Mouse (Mus musculus): ENCODE measurements around the gene Rgsl1. TPM values are rescaled to one million over a fixed set of nuclear protein-coding genes. Genes with fewer than 3 reads are reported as not detected.
"Not testable (repeated sequence)": the region's sequence is repeated elsewhere in the genome, so short reads cannot be mapped to it uniquely, and the experiment has no call there.

The Rgsl1 gene
- under 1 TPM; 0.57 to 0.71 TPM for total RNA-seq (2021)
- long read RNA-seq: 0 reads

- DNase-seq (ENCODE audit: low spot score in 2 of 2): no peak
Observed at GRCm38 (mm10) chr1:153844042-153844441, at the start of gene Rgsl1. TSS of gene Rgsl1 (minus strand) at chr1:153844142.

- no peak for DNase-seq (ENCODE audit: low spot score in 2 of 2)
Observed at GRCm38 (mm10) chr1:153891442-153891841, 47.5 kb upstream of the Rgsl1 start, which contains the start of gene Teddm1a. TSS of gene Teddm1a (plus strand) at chr1:153891742.

- DNase-seq (ENCODE audit: low spot score in 2 of 2): no peak
Observed at GRCm38 (mm10) chr1:153890121-153890520, 46.2 kb upstream of the Rgsl1 start.

GRCm38 (mm10) chr1:153886024-153886633 is 42.2 kb upstream of the Rgsl1 start:
- DNase-seq (ENCODE audit: low spot score in 2 of 2): no peak

DNA sequence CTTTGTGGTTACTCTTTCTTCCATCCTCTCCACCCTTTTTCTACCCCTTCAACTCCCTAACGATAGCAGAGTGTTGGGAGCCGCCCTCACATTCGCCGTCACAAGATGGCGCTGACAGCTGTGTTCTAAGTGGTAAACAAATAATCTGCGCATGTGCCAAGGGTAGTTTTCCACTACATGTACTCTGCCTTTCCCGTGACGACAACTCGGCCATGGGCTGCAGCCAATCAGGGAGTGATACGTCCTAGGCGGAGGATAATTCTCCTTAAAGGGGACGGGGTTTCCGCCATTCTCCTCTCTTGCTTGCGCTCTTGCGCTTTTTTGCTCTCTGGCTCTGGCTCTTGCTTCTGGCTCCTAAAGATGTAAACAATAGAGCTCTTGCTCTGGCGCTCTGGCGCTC is 36.4 kb upstream of the Rgsl1 start:
- not testable (repeated sequence) for DNase-seq (ENCODE audit: low spot score in 2 of 2)

DNA sequence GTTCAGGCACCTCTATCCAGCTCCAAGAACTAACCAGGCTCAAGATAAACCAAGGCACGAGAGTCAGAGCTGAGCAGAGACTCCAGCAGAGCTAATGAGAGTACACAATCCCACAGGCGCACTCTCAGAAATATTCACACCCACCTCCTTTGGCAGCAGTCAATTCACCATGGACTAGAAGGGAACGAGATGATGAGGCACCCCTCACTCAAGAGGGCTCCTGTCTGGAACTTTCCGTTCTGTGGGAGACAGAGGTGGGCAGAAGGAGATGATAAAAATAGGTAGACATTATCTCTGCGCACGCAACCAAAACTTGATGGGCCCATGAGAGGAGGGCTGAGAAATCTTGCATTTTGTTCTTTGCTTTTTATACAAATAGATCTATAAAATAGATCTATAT is 30.1 kb upstream of the Rgsl1 start, which contains the start of gene Teddm1b:
Gene Teddm1b, plus strand, starts transcription at position 301 of the 400 bp plus-strand sequence.
- no peak for DNase-seq (ENCODE audit: low spot score in 2 of 2)

DNA sequence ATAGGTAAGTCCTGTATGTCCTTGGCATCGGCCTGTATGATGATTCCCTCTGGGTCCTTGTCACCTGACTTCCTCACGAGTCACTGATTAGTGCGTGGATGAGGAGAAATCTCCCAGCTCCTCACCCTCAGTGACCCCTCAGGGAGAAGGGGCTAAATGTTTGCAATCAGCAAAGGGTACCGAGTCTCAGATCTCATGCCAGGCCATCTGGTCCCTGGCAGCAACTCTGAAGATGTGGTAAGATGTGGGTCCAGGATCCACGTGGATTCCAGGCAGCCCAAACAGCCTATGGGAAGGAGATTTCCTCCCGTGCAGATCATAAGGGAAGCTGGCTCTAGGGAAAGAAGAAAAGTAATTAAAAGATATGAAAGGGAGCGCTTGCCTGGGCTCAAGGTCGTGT is 12.0 kb upstream of the Rgsl1 start:
- no peak for DNase-seq (ENCODE audit: low spot score in 2 of 2)

GRCm38 (mm10) chr1:153852696-153853095 is 8.8 kb upstream of the Rgsl1 start:
- DNase-seq (ENCODE audit: low spot score in 2 of 2): not testable (repeated sequence)

GRCm38 (mm10) chr1:153846867-153847266 is 2.9 kb upstream of the Rgsl1 start:
- peak; percentile 12 to 18 for DNase-seq (ENCODE audit: low spot score in 2 of 2)

- no peak for DNase-seq (ENCODE audit: low spot score in 2 of 2)
Observed at GRCm38 (mm10) chr1:153846420-153846819, 2.5 kb upstream of the Rgsl1 start.

DNA sequence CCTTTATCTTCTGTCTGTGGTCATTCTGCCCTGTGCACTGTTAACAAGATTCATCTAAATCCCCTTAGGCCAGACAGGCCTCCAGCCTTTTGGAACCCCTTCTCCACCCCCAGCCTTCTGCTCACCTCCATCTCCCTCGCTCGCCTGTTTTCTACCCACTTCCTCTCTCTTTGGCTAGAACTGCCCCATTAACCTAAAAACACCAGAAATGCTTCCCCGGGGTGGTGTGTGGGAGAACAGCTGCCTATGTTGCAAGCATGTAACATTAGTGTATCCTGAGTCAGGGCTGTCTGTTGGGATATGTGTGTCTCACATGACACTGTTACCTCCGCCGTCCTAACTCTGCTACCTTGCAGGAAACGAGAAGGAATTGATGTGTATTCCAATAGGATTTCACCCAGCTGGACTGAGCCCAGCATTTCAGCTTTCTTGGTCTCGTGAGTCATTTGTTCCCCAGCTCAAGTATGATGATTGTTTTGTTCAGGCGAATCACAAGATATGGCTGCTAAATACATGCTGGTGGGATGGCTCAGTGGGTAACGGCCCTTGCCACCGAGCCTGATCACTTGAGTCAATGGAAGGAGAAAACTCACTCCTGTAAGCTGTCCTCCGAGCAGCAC is 1.7 kb downstream of the Rgsl1 start:
- DNase-seq (ENCODE audit: low spot score in 2 of 2): no peak

DNA sequence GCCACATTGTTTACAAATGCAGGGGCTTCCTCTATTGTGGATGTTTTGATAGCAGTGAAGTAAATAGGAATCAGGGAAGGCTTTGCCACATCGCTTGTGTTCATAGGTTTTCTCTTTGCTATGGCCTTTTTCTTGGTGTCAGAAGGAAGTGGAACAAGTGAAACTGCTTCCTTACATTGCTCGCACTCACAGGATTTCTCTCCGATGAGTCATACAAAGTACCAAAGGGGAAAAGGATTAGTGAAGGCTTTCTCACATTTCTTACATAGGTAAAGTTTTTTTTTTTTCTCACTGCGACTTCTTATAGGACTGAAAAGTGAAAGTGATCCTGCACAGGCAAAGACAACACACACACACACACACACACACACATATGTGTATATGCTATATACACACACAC is 7.9 kb downstream of the Rgsl1 start:
- no peak for DNase-seq (ENCODE audit: low spot score in 2 of 2)

GRCm38 (mm10) chr1:153830746-153831145 is 13.2 kb downstream of the Rgsl1 start:
- no peak for DNase-seq (ENCODE audit: low spot score in 2 of 2)

- DNase-seq (ENCODE audit: low spot score in 2 of 2): no peak
Observed at GRCm38 (mm10) chr1:153820216-153820615, 23.7 kb downstream of the Rgsl1 start.

GRCm38 (mm10) chr1:153814278-153814677 is 29.7 kb downstream of the Rgsl1 start:
- DNase-seq (ENCODE audit: low spot score in 2 of 2): no peak

DNA sequence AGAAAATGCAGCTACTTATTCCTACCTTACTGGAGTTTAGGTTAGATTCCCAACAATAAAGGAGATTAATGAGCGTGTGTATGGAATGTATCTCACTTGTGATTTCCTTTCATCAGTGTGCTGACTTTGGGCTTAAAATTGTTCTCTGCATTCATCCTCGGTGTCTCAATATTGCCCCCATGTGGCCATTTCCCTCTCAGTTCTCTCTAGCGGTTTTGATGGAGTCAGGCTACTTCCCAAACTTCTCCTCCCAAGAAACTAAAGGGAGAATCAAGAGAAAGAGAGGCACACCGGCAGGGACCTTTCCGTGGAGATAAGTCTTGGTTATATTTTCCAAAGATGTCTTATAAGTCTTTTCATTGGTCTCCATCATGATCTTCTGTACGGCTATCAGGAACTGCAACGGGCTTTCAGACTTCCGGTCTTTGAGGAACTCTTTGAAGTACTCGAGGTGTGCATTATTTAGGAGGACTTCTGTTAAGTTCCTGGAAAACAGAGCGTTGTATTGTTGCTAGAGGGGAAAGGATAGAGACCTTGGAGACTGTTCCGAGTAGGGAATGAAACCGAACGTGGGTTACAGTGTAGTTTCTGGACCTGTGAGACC is 36.5 kb downstream of the Rgsl1 start:
- peak; percentile 72 to 76 for DNase-seq (ENCODE audit: low spot score in 2 of 2)

DNA sequence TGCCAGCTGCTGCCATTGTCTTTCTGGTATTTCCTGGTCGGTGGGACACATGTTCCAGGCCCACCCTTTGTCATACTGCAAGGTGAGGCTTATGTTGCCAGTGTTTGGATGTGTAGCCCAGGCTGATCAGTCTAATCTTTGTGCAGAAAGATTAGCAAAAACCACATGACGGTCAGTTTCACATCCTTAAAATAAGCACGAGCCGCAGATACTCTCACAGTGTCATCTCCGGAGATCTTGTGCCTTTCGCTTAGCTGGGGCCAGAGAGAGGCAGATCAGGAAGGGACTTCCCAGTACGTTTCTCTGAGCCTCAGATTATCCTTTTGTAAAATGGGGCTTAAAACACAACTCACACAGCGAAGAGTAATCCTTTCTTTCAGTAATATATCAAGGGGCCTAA is 40.4 kb downstream of the Rgsl1 start:
- no peak for DNase-seq (ENCODE audit: low spot score in 2 of 2)

DNA sequence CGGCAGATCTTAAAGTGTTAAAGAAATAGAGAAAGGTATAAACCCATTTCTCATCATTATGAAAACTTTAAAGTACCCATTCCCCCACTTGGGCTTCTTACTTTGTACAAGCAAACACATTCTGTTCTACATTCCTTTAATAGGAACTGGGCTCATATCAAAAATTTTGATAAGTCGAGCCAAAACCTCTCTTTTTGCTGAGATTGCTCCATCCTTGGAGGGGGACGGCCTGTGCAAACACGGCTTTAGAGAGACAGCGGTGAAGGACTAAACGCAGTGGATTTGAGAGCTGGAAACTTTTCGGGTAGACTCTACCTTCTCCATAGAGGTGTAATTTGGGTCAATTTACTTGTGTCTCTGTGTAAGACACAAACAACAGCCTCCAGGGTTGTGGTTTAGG is 41.3 kb downstream of the Rgsl1 start:
- DNase-seq (ENCODE audit: low spot score in 2 of 2): no peak

DNA sequence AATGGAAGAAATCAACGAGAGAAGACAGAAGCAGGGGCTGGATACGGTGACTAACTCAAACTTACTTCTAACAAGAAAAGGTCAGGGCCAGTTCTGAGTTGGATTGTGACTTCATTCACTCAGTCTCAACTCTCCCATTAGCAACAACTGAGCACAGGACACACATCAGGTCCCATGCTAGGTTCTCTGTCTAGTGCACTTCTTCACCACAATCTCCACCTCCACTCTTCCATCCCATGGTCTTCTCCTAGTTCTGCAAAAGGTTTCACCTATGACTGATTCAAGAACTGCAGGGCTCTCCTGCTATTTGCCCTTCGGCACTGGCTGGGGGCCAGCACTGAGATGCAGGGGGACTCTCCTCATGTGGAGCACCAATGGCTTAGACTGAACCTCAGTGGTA is 49.7 kb downstream of the Rgsl1 start:
- DNase-seq (ENCODE audit: low spot score in 2 of 2): no peak

DNA sequence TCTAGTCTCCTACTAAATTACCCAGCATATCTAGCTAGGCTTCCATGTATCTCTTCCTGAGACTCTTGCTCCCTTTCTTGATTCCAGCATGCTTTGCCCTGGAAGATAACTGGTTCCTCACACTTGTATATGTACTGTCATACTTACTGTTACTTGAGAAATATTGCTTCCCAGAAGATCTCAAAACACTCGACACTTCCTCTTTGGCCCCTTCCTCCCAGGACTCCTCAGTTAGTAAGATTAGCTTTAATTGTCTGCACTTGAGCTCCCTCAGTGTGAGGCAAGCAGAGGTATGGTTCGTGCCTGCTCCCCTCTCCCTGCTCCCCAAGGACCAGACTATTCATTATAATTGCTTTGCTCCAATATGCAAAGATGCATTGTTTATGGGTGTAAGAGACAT is 53.2 kb downstream of the Rgsl1 start:
- no peak for DNase-seq (ENCODE audit: low spot score in 2 of 2)

DNA sequence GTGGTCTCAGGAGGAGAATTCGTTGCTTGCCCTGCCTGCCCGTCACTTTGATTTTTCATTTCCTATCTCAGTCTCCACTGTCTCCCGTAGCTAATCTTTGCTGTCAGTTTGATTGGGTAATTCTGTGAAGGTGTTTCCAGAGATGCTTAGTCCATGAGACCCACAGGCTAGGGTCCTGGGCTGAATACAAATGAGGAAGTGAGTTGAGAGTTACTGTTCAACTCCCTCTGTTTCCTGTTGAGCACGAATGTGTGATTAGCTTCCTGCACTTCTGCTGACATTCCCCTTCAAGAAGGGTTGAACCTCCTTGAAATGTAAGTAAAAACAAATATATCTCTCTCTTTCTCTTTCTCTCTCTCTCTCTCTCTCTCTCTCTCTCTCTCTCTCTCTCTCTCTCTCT is 58.3 kb downstream of the Rgsl1 start:
- DNase-seq (ENCODE audit: low spot score in 2 of 2): no peak

DNA sequence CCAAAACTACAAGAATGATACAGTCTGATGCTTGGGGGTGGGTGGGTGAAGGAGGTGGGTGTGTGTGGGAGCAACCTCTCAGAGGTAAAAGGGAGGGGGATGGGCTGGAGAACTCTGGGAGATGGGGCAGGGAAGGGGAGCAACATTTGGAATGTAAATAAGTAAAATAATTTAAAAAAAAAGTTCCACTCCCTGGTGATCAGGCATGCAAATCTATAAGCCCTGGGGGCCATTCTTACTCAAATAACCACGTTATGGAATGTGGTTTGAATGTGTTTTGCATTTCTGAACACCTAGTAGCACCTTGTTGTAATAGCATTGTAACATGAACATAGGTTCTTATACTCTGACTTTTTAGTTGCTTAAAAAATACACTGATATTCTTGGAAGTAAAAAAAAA is 60.6 kb downstream of the Rgsl1 start:
- no peak for DNase-seq (ENCODE audit: low spot score in 2 of 2)

- no peak for DNase-seq (ENCODE audit: low spot score in 2 of 2)
Observed at GRCm38 (mm10) chr1:153778205-153778604, 65.7 kb downstream of the Rgsl1 start.

Measured in layer of hippocampus, postnatal 10 days (tissue).